Mouse (Mus musculus) CD4-positive helper T cell, adult 2 months (primary cell): ENCODE measurements around the gene Fyb2.

ENCODE experiments used
- DNase-seq: peaks from one replicate; pipeline ENCODE4 v3.0.0-alpha.2; 2012; ENCODE audit warnings: low read depth, missing footprints, low spot score

Fyb2 gene

GRCm38 (mm10) chr4:104913291-104914129 lies at the start of gene Fyb2:
Gene Fyb2, plus strand, starts transcription at chr4:104913456.
- DNase-seq = no peak

- DNase-seq = no peak
Measured at GRCm38 (mm10) chr4:104864397-104864796, 48.9 kb upstream of the Fyb2 start.

GRCm38 (mm10) chr4:104869581-104869980 lies 43.7 kb upstream of the Fyb2 start:
- DNase-seq = no peak

- DNase-seq = no peak
Measured at GRCm38 (mm10) chr4:104870196-104870595, 43.1 kb upstream of the Fyb2 start.

GRCm38 (mm10) chr4:104875832-104876231 lies 37.4 kb upstream of the Fyb2 start:
- no peak for DNase-seq

GRCm38 (mm10) chr4:104876323-104876722 lies 36.9 kb upstream of the Fyb2 start, which contains the start of gene C8a:
Gene C8a, minus strand, starts transcription at chr4:104876398.
- no peak for DNase-seq

- DNase-seq = no peak
Measured at GRCm38 (mm10) chr4:104887486-104887885, 25.8 kb upstream of the Fyb2 start.

GRCm38 (mm10) chr4:104888499-104889262 lies 24.6 kb upstream of the Fyb2 start:
- no peak for DNase-seq

- no peak for DNase-seq
Measured at GRCm38 (mm10) chr4:104891708-104892107, 21.5 kb upstream of the Fyb2 start.

- DNase-seq = no peak
Measured at GRCm38 (mm10) chr4:104893588-104893987, 19.7 kb upstream of the Fyb2 start.

GRCm38 (mm10) chr4:104894004-104894734 lies 19.1 kb upstream of the Fyb2 start:
- DNase-seq = peak; percentile 16

GRCm38 (mm10) chr4:104902836-104903235 lies 10.4 kb upstream of the Fyb2 start:
- DNase-seq = no peak

- DNase-seq = no peak
Measured at GRCm38 (mm10) chr4:104905049-104905448, 8.2 kb upstream of the Fyb2 start.

GRCm38 (mm10) chr4:104911685-104912084 lies 1.6 kb upstream of the Fyb2 start:
- no peak for DNase-seq

- DNase-seq = no peak
Measured at GRCm38 (mm10) chr4:104914711-104915247, 1.5 kb downstream of the Fyb2 start.

GRCm38 (mm10) chr4:104918017-104918416 lies 4.8 kb downstream of the Fyb2 start:
- no peak for DNase-seq

- DNase-seq = no peak
Measured at GRCm38 (mm10) chr4:104925383-104925782, 12.1 kb downstream of the Fyb2 start.

- no peak for DNase-seq
Measured at GRCm38 (mm10) chr4:104929165-104929564, 15.9 kb downstream of the Fyb2 start.

GRCm38 (mm10) chr4:104933620-104934019 lies 20.4 kb downstream of the Fyb2 start:
- DNase-seq = no peak

- no peak for DNase-seq
Measured at GRCm38 (mm10) chr4:104934997-104935396, 21.7 kb downstream of the Fyb2 start.

- no peak for DNase-seq
Measured at GRCm38 (mm10) chr4:104935436-104935835, 22.2 kb downstream of the Fyb2 start.

- no peak for DNase-seq
Measured at GRCm38 (mm10) chr4:104936011-104936410, 22.8 kb downstream of the Fyb2 start.
